24 mouse cellular contexts compared by ENCODE assay signal in genomic region chr3:30097713-30098112, GRCm38 (mm10).
A peak's percentile ranks its signal among the peaks of the same experiment; 100 is the strongest.
DNase-seq lines count a peak whose midpoint lies in the region; ATAC-seq and TF ChIP-seq lines count a peak whose summit lies in the region.
"Had no signal": no experiment of that assay in that cellular context is flagged by ENCODE, and none has a peak within 500 bp of the region (broad histone marks: within the 10 kb centered on the region; RNA-seq: fewer than 3 reads in every experiment).

No protein-coding gene starts in this region.

- no peaks in the 10 kb centered on the region for H3K36me3 ChIP-seq in kidney, embryonic 16.5 days (ENCODE audit: insufficient read depth, low read length)
- H3K36me3 ChIP-seq in C2C12 (ENCODE audit: control insufficient read depth, insufficient read depth) = no peaks in the 10 kb centered on the region
- H3K36me3 ChIP-seq in limb, embryonic 13.5 days = no peaks in the 10 kb centered on the region
- H3K36me3 ChIP-seq: embryonic facial prominence, embryonic 13.5 days; heart, embryonic 12.5 days; hindbrain, embryonic 10.5 days; liver, embryonic 13.5 days had no signal

- peak; percentile 61 for DNase-seq in heart, adult 11 months
- no peak for DNase-seq in heart, postnatal 25 days (ENCODE audit: low spot score)
- DNase-seq in kidney, postnatal 36 days = no peak
- DNase-seq in layer of hippocampus, adult 2 months (ENCODE audit: low spot score in 2 of 2) = no peak
- DNase-seq: adrenal gland, adult 2 months; cerebellum, adult 11-12 months; cerebellum, postnatal 14 days; embryo, embryonic 11 days; kidney, adult 9 months; liver, embryonic 13.5 days; lung, postnatal 10 days; thymus, adult 18-20 months; thymus, postnatal 36 days had no signal

- intact Hi-C loops in heart, postnatal 25 days (cut with DNase I) = no loop called here

- H3K79me2 ChIP-seq in C2C12 (ENCODE audit: control insufficient read depth, insufficient read depth) = no peaks in the 10 kb centered on the region

- H3K4me1 ChIP-seq in kidney, embryonic 16.5 days (ENCODE audit: insufficient read depth, low read length) = peaks cover 10% of the 10 kb centered on the region
- peaks cover 25% of the 10 kb centered on the region for H3K4me1 ChIP-seq in limb, embryonic 13.5 days
- H3K4me1 ChIP-seq: embryonic facial prominence, embryonic 13.5 days; forebrain, embryonic 13.5 days; hindbrain, embryonic 10.5 days; liver, embryonic 13.5 days had no signal

- ATAC-seq in kidney, embryonic 16.5 days (ENCODE audit: low FRiP score, low TSS enrichment) = no peak
- no peak for ATAC-seq in limb, embryonic 13.5 days (ENCODE audit: low FRiP score, low read depth)
- ATAC-seq: forebrain, embryonic 13.5 days; hindbrain, postnatal 0 days; intestine, embryonic 16.5 days; Patski had no signal

- H3K9me3 ChIP-seq in kidney, embryonic 16.5 days (ENCODE audit: low read length) = no peaks in the 10 kb centered on the region
- H3K9me3 ChIP-seq in limb, embryonic 13.5 days = no peaks in the 10 kb centered on the region
- H3K9me3 ChIP-seq: embryonic facial prominence, embryonic 13.5 days; forebrain, embryonic 13.5 days; heart, embryonic 12.5 days; hindbrain, embryonic 10.5 days; liver, embryonic 13.5 days had no signal

- H3K27ac ChIP-seq in kidney, embryonic 16.5 days (ENCODE audit: low read length) = 0 out of 2 replicates have a peak overlapping the region, but pooled peaks have one; percentile 10
- peak overlapping the region; percentile 28; the same call in 1 of the 2 replicates for H3K27ac ChIP-seq in limb, embryonic 13.5 days
- no peak overlapping the region for H3K27ac ChIP-seq in layer of hippocampus, adult 2 months
- H3K27ac ChIP-seq: embryonic facial prominence, embryonic 13.5 days; forebrain, embryonic 13.5 days; hindbrain, embryonic 10.5 days; hindbrain, postnatal 0 days; liver, embryonic 13.5 days had no signal

- no peaks in the 10 kb centered on the region for H3K27me3 ChIP-seq in kidney, embryonic 16.5 days (ENCODE audit: insufficient read depth, low read length)
- no peaks in the 10 kb centered on the region for H3K27me3 ChIP-seq in C2C12 (ENCODE audit: control insufficient read depth, insufficient read depth, insufficient read length)
- H3K27me3 ChIP-seq in limb, embryonic 13.5 days = no peaks in the 10 kb centered on the region
- H3K27me3 ChIP-seq: embryonic facial prominence, embryonic 13.5 days; forebrain, embryonic 13.5 days; heart, embryonic 12.5 days; liver, embryonic 13.5 days had no signal

- H3K4me3 ChIP-seq in kidney, embryonic 16.5 days (ENCODE audit: low read length) = no peak overlapping the region
- H3K4me3 ChIP-seq in C2C12 (ENCODE audit: insufficient read depth, poor library complexity, severe bottlenecking) = no peak overlapping the region
- H3K4me3 ChIP-seq in limb, embryonic 13.5 days = no peak overlapping the region
- no peak overlapping the region for H3K4me3 ChIP-seq in layer of hippocampus, adult 2 months
- H3K4me3 ChIP-seq: embryonic facial prominence, embryonic 13.5 days; forebrain, embryonic 13.5 days; heart, embryonic 12.5 days; hindbrain, embryonic 10.5 days; liver, embryonic 13.5 days had no signal

- no peak for TF ChIP-seq CTCF in C2C12 (IDR thresholded peaks at IDR 0.05; ENCODE audit: control insufficient read depth, insufficient read depth, insufficient read length)
- no peak for TF ChIP-seq CTCF in layer of hippocampus, adult 2 months (conservative IDR thresholded peaks at IDR 0.05)

- WGBS in kidney, embryonic 16.5 days = 57% methylated on average over 3 of the region's 3 CpGs
- 33% methylated on average over 3 of the region's 3 CpGs for WGBS in limb, embryonic 13.5 days

- no peak overlapping the region for H3ac ChIP-seq in C2C12 (ENCODE audit: control insufficient read depth, insufficient read length, low read depth)

- H3K4me2 ChIP-seq in kidney, embryonic 16.5 days (replicated peaks; ENCODE audit: low read depth, low read length) = no peak overlapping the region
- H3K4me2 ChIP-seq in limb, embryonic 13.5 days (replicated peaks) = no peak overlapping the region
- H3K4me2 ChIP-seq: embryonic facial prominence, embryonic 13.5 days; forebrain, embryonic 13.5 days; heart, embryonic 12.5 days; liver, embryonic 13.5 days; midbrain, embryonic 11.5 days had no signal

- no peak overlapping the region for H3K9ac ChIP-seq in kidney, embryonic 16.5 days (replicated peaks; ENCODE audit: low read length)
- H3K9ac ChIP-seq in limb, embryonic 13.5 days = no peak overlapping the region
- H3K9ac ChIP-seq: embryonic facial prominence, embryonic 13.5 days; forebrain, embryonic 13.5 days; heart, embryonic 12.5 days; liver, embryonic 13.5 days had no signal

- no peaks in the 10 kb centered on the region for H3K79me3 ChIP-seq in C2C12 (ENCODE audit: low read depth)

TF ChIP-seq in C2C12, 6 proteins besides CTCF, POLR2A, EP300 and RAD21:
- TF ChIP-seq MYOG (IDR thresholded peaks at IDR 0.05; ENCODE audit: control insufficient read depth, extremely low read depth, insufficient read length) (no peak), CEBPB (IDR thresholded peaks at IDR 0.05; ENCODE audit: low read depth) (peak; percentile 77), FOSL1 (IDR thresholded peaks at IDR 0.05; ENCODE audit: insufficient read depth, low read length, poor library complexity, severe bottlenecking) (no peak), MAX (IDR thresholded peaks at IDR 0.05) (no peak), USF1 (IDR thresholded peaks at IDR 0.05; ENCODE audit: low read depth) (no peak), MYOD1 (IDR thresholded peaks at IDR 0.05; ENCODE audit: control insufficient read depth, insufficient read length, low read depth) (peak; percentile 33)
TF ChIP-seq in C2C12: peak in this region for 2.
